Mouse (Mus musculus) hindbrain, embryonic 14.5 days (tissue): ENCODE data around the gene Map3k6. TPM values are rescaled to one million over a fixed set of nuclear protein-coding genes. Genes with fewer than 3 reads are reported as not detected.

Experiments used
- ATAC-seq: fragments of 200-750 bp; cut with Nextera tagmentation; 2 replicates; pipeline ENCODE4 v1.8.0; 2017; ENCODE audit warnings: moderate number of reproducible peaks, mild to moderate bottlenecking, moderate TSS enrichment, moderate library complexity; ENCODE audit not compliant: low FRiP score
- DNase-seq: peaks from one replicate; pipeline ENCODE4 v3.0.0-alpha.2; 2015; ENCODE audit warnings: low spot score
- H3K27ac ChIP-seq: fragments of 300-500 bp; sonication (generic); 2 replicates; pipeline ENCODE4 v1.5.1; 2014; ENCODE audit warnings: mild to moderate bottlenecking, moderate library complexity
- H3K27me3 ChIP-seq: fragments of 300-500 bp; sonication (generic); 2 replicates; pipeline ENCODE4 v1.6.1; 2014; ENCODE audit warnings: mild to moderate bottlenecking, low read length, mixed read lengths; ENCODE audit not compliant: control insufficient read depth, insufficient read depth
- H3K36me3 ChIP-seq: fragments of 300-500 bp; sonication (generic); replicated peaks from 2 replicates; pipeline ENCODE4 v1.6.1; 2014; ENCODE audit not compliant: control insufficient read depth, insufficient read depth
- H3K4me1 ChIP-seq: fragments of 300-500 bp; sonication (generic); replicated peaks from 2 replicates; pipeline ENCODE4 v1.6.1; 2014; ENCODE audit warnings: antibody characterized with exemption, low read length, mixed read lengths; ENCODE audit not compliant: control insufficient read depth, insufficient read depth
- H3K4me2 ChIP-seq: fragments of 300-500 bp; sonication (generic); replicated peaks from 2 replicates; pipeline ENCODE4 v1.6.1; 2014; ENCODE audit warnings: mild to moderate bottlenecking, moderate library complexity
- H3K4me3 ChIP-seq: fragments of 300-500 bp; sonication (generic); replicated peaks from 2 replicates; pipeline ENCODE4 v1.5.1; 2014; ENCODE audit warnings: mild to moderate bottlenecking, low read length
- H3K9ac ChIP-seq: fragments of 300-500 bp; sonication (generic); 2 replicates; pipeline ENCODE4 v1.6.1; 2014
- H3K9me3 ChIP-seq: fragments of 300-500 bp; sonication (generic); 2 replicates; pipeline ENCODE4 v1.6.1; 2016; ENCODE audit warnings: low read length; ENCODE audit not compliant: control insufficient read depth
- whole genome bisulfite sequencing: fragments of 180-500 bp; shearing (Covaris S2); extraction: QIAGEN DNeasy Blood & Tissue Kit; methylation state at CpG from one replicate; pipeline ENCODE4 v1.1.7; 2014; 5-methylcytosine and 5-hydroxymethylcytosine counted together
- polyA plus RNA-seq: library from polyadenylated mRNA; unstranded; fragments of >200 nt; fragmentation: Nextera tagmentation; extraction: Ambion mirVana; gene quantifications from 2 replicates; pipeline ENCODE4 v1.2.1, GENCODE M21; 2014

Gene Map3k6
- polyA plus RNA-seq, 1 experiment from 2014 or later, result 1.7 TPM

GRCm38 (mm10) chr4:133242710-133243109, 2.1 kb downstream of the Map3k6 start:
- Histone ChIP-seq H3K4me3 (no peak overlapping the region), H3K9me3 (no peaks in the 10 kb centered on the region), H3K4me2 (no peak overlapping the region), H3K36me3 (no peaks in the 10 kb centered on the region), H3K9ac (no peak overlapping the region), H3K27me3 (peaks cover 64% of the 10 kb centered on the region), H3K27ac (no peak overlapping the region), H3K4me1 (0 out of 2 replicates have a peak, but pooled peaks cover 5% of the 10 kb centered on the region)
- no peak for DNase-seq
- 50% methylated on average over 9 of the region's 9 CpGs for WGBS
- no peak for ATAC-seq

- H3K27me3 ChIP-seq, result peaks cover 69% of the 10 kb centered on the region
- WGBS, result 50% methylated on average over 13 of the region's 13 CpGs
- H3K4me1 ChIP-seq, result 0 out of 2 replicates have a peak, but pooled peaks cover 5% of the 10 kb centered on the region
- H3K27ac ChIP-seq, result no peak overlapping the region
- H3K9me3 ChIP-seq, result no peaks in the 10 kb centered on the region
- ATAC-seq, result no peak
- H3K9ac ChIP-seq, result no peak overlapping the region
- no peak for DNase-seq
- no peaks in the 10 kb centered on the region for H3K36me3 ChIP-seq
- H3K4me2 ChIP-seq, result no peak overlapping the region
- H3K4me3 ChIP-seq, result no peak overlapping the region
Measured at GRCm38 (mm10) chr4:133243538-133243937, 2.9 kb downstream of the Map3k6 start.

GRCm38 (mm10) chr4:133244289-133244688, 3.7 kb downstream of the Map3k6 start:
- Histone ChIP-seq H3K9me3 (no peaks in the 10 kb centered on the region), H3K9ac (no peak overlapping the region), H3K4me3 (no peak overlapping the region), H3K27ac (no peak overlapping the region), H3K36me3 (no peaks in the 10 kb centered on the region), H3K4me2 (no peak overlapping the region), H3K27me3 (peaks cover 72% of the 10 kb centered on the region), H3K4me1 (0 out of 2 replicates have a peak, but pooled peaks cover 5% of the 10 kb centered on the region)
- no peak for DNase-seq
- no peak for ATAC-seq
- WGBS, result 94% methylated on average over 1 of the region's 1 CpGs

GRCm38 (mm10) chr4:133247072-133247471, 6.5 kb downstream of the Map3k6 start:
- H3K27ac ChIP-seq, result no peak overlapping the region
- no peaks in the 10 kb centered on the region for H3K36me3 ChIP-seq
- no peak for ATAC-seq
- H3K27me3 ChIP-seq, result peaks cover 72% of the 10 kb centered on the region
- H3K4me1 ChIP-seq, result peaks cover 8% of the 10 kb centered on the region
- 29% methylated on average over 15 of the region's 15 CpGs for WGBS
- no peak overlapping the region for H3K4me3 ChIP-seq
- H3K9me3 ChIP-seq, result no peaks in the 10 kb centered on the region
- H3K4me2 ChIP-seq, result no peak overlapping the region
- H3K9ac ChIP-seq, result no peak overlapping the region
- no peak for DNase-seq

- H3K27ac ChIP-seq, result no peak overlapping the region
- H3K27me3 ChIP-seq, result peaks cover 71% of the 10 kb centered on the region
- H3K9ac ChIP-seq, result no peak overlapping the region
- H3K4me1 ChIP-seq, result peaks cover 8% of the 10 kb centered on the region
- no peak overlapping the region for H3K4me3 ChIP-seq
- H3K4me2 ChIP-seq, result no peak overlapping the region
- H3K9me3 ChIP-seq, result no peaks in the 10 kb centered on the region
- WGBS, result 82% methylated on average over 13 of the region's 13 CpGs
- DNase-seq (no peak), ATAC-seq (no peak)
- H3K36me3 ChIP-seq, result no peaks in the 10 kb centered on the region
Measured at GRCm38 (mm10) chr4:133247806-133248449, 7.3 kb downstream of the Map3k6 start.

- WGBS, result 4% methylated on average over 22 of the region's 22 CpGs
- DNase-seq (peak; percentile 73), ATAC-seq (no peak)
- Histone ChIP-seq H3K4me3 (peak overlapping the region; percentile 23), H3K9me3 (no peaks in the 10 kb centered on the region), H3K27me3 (peaks cover 73% of the 10 kb centered on the region), H3K9ac (no peak overlapping the region), H3K4me2 (peak overlapping the region; percentile 51), H3K36me3 (no peaks in the 10 kb centered on the region), H3K4me1 (peaks cover 8% of the 10 kb centered on the region), H3K27ac (no peak overlapping the region)
Measured at GRCm38 (mm10) chr4:133250609-133251008, 10.0 kb downstream of the Map3k6 start.

- peak overlapping the region; percentile 23 for H3K4me3 ChIP-seq
- WGBS, result 2% methylated on average over 31 of the region's 31 CpGs
- H3K4me1 ChIP-seq, result peaks cover 8% of the 10 kb centered on the region
- no peaks in the 10 kb centered on the region for H3K9me3 ChIP-seq
- peak overlapping the region; percentile 20; the same call in 1 of the 2 replicates for H3K9ac ChIP-seq
- H3K27ac ChIP-seq, result no peak overlapping the region
- no peak for ATAC-seq
- H3K36me3 ChIP-seq, result no peaks in the 10 kb centered on the region
- H3K4me2 ChIP-seq, result peak overlapping the region; percentile 51
- DNase-seq, result no peak
- peaks cover 72% of the 10 kb centered on the region for H3K27me3 ChIP-seq
Measured at GRCm38 (mm10) chr4:133251214-133251613, 10.6 kb downstream of the Map3k6 start.

- ATAC-seq (no peak), DNase-seq (no peak)
- Histone ChIP-seq H3K9ac (no peak overlapping the region), H3K9me3 (no peaks in the 10 kb centered on the region), H3K27ac (no peak overlapping the region), H3K4me3 (no peak overlapping the region), H3K36me3 (no peaks in the 10 kb centered on the region), H3K4me1 (peaks cover 8% of the 10 kb centered on the region), H3K4me2 (no peak overlapping the region), H3K27me3 (peaks cover 71% of the 10 kb centered on the region)
- WGBS, result 38% methylated on average over 4 of the region's 4 CpGs
Measured at GRCm38 (mm10) chr4:133252089-133252488, 11.5 kb downstream of the Map3k6 start.

- 78% methylated on average over 12 of the region's 12 CpGs for WGBS
- H3K9ac ChIP-seq, result no peak overlapping the region
- no peaks in the 10 kb centered on the region for H3K36me3 ChIP-seq
- no peak overlapping the region for H3K27ac ChIP-seq
- ATAC-seq, result no peak
- no peak for DNase-seq
- H3K27me3 ChIP-seq, result peaks cover 63% of the 10 kb centered on the region
- peaks cover 8% of the 10 kb centered on the region for H3K4me1 ChIP-seq
- H3K4me3 ChIP-seq, result no peak overlapping the region
- no peaks in the 10 kb centered on the region for H3K9me3 ChIP-seq
- H3K4me2 ChIP-seq, result no peak overlapping the region
Measured at GRCm38 (mm10) chr4:133253412-133253811, 12.8 kb downstream of the Map3k6 start.
